Mouse (Mus musculus) embryo, embryonic 10 days (tissue): ENCODE measurements around the gene Mapk8ip2.
"Not testable (repeated sequence)": the region's sequence is repeated elsewhere in the genome, so short reads cannot be mapped to it uniquely, and the experiment has no call there.

Experiments
- DNase-seq: peaks from one replicate; pipeline ENCODE4 v3.0.0-alpha.2; 2015; ENCODE audit warnings: low spot score

The Mapk8ip2 gene

DNA sequence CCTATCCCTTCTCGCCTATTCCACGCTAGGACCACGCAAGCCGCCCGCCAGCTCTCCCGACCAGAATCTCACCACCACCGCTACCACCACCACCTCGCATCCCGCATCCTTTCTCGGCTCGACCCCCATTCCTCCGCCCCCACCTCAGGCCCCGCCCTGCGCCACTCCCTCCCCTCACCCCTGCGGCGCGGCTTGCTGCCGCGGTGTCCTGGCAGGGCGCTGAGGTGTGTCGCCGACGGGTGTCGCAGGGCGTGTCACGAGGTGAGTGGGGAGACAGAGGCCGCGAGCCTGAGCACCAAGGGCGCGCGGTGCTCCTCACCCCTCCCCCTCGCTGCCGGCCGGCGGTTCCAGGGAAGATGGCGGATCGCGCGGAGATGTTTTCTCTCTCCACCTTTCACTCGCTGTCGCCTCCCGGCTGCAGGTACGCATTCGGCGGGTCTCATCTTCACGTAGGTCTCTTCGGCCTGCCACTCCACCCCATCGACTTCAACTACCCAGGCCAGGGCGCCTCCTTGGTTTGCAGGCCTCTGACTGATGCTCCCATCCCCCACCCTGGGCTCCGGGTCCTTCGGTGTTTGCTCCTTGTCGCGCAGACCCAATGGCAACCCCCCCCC, at the start of gene Mapk8ip2:
TSS of gene Mapk8ip2 (plus strand) at position 49 of the 614 bp plus-strand sequence.
- DNase-seq, result peak; percentile 51

DNA sequence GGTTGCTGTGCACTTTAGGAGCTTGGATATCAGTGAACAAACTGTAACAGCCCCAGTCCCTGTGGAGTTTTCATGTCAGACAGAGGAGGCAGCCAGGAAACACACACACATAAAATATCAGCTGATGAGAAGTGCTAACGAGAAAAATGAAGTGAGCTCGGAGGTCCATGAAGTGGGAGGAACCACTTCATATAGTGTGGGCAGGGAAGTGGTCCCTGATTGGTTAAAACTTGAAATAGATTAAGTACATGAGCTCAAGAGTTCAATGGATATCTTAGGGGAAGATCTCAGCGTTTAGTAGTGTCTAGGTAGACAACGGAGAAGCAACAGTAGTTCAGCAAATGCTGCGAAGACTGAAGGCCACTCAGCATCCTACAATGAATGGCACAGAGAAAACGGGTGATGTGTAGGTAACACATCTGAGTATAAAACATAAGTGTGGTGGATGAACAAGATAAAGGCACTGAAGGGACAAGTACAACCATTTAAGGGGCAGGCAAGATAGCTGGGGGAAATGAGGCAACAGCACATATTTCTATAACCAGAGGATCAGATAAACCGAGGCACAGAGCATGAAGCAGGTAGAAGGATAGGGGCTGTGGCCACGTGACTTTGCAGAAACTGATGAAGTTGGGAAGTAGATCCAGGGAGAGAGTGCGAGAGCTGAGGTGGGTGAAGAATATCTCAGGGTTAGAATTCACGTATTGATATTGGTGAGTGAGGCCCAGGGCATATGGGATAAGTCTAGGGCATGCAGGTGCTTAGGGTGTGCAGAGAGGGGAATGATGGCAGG, 48.7 kb upstream of the Mapk8ip2 start:
- no peak for DNase-seq

DNA sequence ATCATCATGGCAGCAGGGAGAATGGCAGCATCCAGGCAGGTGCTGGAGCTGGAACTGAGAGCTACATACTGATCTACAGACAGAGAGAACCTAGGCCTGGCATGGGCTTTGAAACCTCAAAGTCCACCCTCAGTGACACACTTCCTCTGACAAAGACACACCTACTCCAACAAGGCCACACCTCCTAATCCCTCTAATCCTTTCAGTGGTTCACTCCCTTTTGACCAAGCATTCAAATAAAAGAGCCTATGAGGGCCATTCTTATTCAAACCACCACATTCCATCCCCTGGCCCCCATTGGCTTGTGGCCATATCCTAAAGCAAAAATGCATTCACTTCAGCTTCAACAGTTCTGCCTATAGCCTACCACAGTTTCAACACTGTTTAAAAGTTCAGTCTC, 47.0 kb upstream of the Mapk8ip2 start:
- DNase-seq, result no peak

DNA sequence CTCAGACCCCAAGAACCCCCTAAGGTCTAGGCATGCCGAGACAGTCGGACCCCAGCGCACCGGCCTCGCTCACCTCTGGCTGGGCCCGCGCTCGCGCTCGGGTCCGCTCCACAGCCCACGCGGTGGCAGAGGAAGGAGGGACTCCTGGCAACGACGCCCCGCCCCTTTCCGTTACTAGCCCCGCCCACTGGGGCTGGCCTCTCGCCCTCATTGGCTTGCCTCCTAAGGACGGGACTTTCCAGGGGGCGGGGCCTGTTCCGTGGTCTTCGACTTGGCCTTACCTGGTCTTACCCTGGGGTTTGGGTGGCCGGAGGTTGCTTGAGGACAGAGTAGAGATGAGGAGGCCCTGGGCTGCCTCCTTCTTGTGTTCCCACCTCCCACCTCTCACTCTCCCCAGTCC, 43.6 kb upstream of the Mapk8ip2 start, which contains the start of gene Syce3:
TSS of gene Syce3 (minus strand) at position 386 of the 400 bp plus-strand sequence.
- no peak for DNase-seq

DNA sequence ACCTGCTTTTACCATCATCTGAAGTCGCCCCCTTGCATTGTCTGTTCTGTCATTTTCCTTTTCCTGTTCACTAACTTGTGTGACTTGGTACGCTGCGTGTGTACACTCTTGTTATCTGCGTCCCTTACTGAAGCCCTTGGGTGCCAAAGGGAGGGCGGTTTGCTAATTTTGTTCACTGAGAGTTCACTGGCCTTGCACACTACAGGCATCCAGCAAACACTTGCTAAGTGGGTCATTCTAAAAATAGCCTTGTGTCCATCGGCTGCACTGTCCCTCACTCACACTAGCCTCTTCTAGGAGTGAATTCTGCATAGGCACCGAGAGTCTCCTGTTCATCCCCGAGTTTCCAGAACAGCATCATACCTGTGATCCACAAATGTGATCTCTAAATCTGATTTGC, 38.4 kb upstream of the Mapk8ip2 start:
- DNase-seq, result no peak

DNA sequence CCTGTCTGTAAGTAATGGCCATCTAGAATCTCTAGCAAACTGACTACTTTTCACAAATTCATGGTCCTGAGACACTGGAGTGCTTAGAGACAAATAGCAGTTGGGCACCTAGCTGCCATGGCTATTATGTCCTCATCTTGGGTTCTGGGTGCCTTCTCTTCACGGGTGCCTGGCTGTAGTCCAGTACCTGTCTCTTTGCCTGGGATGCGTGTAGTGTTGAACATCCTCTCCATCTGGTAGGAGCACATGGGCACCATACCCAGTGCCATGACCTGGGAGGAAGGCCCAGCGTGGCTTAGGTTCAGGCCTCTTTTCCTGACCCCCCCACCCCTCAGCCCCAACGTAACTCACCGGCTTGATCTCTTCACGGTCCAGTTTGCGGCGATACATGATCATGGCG, 31.8 kb upstream of the Mapk8ip2 start:
- DNase-seq, result no peak

DNA sequence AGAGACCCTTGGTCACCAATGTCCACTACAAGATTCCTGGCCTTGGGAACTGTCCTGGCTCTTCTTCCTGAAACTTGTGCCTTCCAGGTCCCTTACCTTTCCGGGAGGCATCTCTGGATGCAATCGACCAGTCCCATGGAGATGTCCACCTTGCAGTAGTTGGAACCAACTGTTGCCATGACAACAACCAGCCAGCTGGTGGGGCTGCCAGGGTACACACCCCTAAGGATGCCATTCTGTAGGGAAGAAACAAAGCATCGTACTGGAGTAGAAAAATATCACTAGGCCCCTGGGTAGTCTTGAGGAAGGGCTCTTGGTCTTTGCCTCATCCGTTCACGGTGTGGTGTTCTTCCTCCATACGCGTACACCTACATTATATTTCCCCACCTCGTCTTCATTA, 29.1 kb upstream of the Mapk8ip2 start:
- no peak for DNase-seq

DNA sequence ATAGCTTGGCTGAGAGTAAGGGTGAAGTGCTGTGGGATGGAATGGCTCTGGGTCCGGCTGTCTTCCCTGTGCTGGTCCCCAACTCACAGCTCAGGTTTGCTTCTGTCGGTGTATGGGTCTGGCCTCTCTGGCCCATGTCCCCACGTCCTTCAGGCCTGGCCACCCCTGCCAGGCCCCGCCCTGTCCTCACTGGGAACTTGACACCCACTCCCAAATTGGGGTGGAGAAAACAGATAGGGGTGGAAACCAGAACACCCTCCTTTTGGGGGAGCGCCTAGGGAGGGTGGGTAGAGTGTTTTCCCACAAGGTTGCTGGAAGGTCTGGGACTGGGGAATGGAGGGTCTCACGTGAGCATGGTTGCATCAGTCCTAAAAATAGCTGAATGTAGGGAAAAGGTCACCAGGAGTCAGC, 28.0 kb upstream of the Mapk8ip2 start, which contains the start of gene Cpt1b:
TSS of gene Cpt1b (minus strand) at position 153 of the 411 bp plus-strand sequence.
- DNase-seq, result no peak

DNA sequence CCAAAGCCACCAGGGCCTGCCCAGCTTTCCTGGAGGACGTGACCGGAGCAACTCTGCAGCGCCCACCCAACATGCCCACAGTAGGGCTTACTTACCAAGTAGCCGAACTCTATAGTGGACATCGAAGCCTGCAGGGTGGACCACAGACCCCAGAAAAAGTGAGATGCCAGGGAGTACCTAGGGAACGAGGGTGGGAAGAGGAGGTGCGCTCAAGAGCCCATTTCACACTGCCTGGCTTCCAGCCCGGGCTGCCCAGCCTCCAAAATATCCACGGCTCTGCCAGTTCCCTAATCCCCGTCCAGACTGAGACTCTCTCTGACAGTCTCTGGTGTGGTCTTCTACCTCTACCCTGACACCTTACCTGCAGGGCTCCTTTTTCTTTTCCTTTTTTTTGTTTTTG, 27.0 kb upstream of the Mapk8ip2 start:
- DNase-seq, result no peak

DNA sequence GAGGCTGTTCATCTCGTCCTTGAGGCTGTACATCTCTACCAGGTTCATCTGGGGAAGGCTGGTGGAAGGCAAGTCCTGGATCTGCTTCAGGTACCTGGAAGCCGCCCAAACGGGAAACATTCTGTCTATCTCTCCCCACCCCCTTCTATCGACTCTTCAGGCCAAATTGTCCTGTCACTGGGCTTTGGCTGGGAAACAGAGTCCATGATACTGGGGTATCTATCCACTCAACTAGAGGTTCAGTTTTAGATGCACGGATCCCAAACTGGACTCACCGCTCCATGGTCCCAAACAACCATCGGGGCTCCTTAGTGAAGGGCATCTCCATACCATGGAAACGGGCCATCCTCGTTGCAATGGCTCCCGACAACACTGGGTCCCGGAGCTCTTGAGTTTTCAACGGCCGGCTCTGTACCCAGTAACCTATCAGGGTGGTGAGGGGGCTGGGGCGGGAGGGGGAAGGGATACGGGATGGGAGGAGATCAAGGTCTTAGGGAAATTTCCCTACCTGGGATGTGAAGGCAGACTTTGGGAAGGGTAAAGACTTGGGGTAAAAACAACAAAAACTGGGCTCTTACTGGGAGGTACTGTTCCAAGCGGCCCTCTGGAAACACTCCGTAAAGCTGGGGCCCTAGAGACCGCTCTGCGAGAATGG, 25.4 kb upstream of the Mapk8ip2 start:
- DNase-seq, result no peak

DNA sequence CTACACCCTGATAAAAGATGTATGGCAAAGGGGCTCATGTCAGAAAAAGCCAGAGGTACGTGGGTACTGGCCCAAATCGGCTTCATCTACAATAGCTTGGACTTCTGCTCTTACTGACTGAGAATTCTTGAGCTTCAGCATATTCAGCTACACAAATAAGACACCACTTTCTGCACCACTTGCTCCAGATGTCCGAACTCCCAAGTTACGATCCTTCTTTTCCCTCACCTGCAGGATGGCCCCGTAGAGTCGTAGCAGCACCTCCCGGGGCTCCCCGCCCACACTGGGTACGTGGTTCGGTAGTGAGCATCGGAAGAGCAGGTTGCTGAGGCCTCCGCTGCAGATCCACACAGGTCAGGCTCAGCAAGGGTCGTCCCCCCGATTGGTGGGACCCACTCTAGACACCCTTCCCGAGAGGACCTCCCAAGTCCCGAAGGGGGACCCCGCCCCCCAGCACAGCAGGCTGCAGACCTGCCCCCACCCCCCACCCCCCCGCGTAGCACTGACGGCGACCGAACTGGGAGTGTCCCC, 24.8 kb upstream of the Mapk8ip2 start:
- no peak for DNase-seq

DNA sequence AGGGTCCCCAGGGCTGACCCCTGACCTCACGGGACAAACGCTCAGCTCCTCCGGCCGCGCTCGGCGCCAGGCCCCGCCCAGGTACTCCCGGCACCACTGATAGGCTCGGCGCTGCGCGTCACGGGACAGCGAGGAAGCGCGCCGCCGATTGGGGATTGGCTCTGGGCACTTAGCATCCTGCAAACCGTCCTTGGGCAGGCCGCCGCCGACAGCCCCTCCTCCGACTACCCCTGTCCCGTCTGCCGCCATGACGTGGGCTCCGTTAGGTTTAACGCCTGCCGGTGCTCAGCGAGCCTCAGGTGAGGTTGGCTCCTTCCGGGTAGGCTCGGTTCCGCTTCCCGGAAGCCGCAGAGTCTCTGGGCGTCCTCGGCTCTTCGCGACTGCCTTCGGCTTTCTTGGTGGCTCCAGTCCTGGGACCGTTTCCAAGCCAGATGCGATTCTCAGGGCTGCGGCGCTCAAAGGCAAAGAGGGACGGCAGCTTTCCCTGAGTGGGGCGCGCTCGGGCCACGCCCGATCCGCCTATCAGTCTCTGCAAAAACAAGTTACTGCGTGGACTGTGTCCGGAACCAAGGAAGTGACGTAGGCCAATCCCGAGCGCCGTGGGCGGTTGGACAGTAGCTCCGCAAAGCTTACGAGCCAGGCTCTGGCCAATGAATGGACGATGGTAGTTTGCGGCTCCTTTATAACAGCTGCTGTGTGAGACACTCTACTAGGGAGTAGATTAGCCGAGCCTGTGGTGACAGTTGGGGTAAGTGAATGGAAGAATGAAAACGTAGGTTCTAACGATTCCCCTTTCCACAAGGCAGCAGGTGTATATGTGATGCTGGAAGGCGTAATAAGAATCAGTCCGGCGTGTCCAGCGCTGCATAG, 24.1 kb upstream of the Mapk8ip2 start, which contains the start of the genes C730034F03Rik, Gm44502 and Chkb:
TSS of gene C730034F03Rik (plus strand) at position 238 of the 870 bp plus-strand sequence.
TSS of gene Gm44502 (minus strand) at position 345 of the 870 bp plus-strand sequence.
TSS of gene Chkb (minus strand) at position 557 of the 870 bp plus-strand sequence.
- peak; percentile 97 for DNase-seq

DNA sequence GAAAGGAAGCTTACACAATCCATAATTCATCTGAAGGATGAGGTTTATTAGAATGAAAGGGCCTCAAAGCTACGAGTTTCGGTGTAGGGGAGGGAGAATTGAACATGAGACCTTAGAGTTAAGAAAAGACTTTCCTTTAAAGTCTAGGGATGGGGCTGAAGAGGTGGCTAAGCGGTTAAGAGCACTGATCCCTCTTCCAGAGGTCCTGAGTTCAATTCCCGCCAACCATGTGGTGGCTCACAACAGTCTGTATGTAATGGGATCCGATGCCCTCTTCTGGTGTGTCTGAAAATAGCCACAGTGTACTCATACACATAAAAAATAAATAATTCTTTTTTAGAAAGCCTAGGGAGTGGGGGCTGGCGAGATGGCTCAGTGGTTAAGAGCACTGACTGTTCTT, 23.4 kb upstream of the Mapk8ip2 start:
- peak; percentile 11 for DNase-seq

DNA sequence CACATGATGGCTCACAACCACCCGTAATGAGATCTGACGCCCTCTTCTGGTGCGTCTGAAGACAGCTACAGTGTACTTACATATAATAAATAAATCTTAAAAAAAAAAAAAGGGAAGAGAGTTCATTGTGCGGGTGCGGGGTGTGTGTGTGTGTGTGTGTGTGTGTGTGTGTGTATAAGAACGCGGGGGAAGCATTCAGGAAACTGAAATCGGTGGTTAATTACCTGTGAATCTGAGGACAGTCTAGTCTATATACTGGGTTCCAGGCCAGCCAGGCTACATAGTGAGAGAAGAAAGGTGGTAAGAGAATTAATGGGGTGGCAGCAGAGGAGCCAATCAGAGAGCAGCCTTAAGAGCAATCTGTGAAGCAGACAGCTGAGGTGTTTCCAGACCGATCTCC, 22.9 kb upstream of the Mapk8ip2 start:
- DNase-seq, result not testable (repeated sequence)

DNA sequence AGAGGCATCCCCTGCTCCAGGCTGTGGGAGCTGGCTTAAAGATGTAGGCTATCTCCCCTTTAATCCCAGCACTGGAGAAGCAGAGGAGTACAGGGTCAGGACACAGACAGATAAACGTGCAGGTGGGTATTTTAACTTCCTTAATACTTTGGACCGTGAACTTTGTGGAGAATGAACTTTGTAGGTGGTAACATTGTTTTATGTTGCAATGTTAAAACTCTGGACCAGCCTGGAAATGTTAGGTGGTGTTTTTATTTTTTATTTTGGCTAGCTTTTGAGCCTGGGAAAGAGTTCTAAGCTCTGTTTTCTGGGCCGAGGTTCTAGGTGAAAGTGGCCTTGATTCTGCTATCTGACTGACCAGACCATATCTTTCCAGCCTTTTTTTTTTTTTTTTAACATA, 22.4 kb upstream of the Mapk8ip2 start:
- no peak for DNase-seq

DNA sequence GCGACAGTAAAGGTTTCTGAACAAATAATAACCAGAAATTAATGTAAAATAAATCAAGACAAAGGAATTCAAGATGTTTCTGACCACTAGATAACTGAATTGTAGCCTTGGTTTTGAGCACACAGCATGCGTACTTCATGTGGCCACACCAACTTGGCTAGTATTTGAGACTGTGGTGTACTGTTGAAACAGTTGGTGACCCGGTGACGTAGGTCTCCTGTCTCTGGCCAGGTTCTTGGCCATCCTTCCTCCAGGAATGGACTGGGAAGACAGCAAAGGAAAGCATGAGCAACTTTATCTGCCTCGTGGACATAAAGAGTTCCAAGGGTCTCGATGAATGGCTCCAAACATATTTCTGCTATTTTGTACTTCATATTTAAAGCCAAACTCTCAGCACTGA, 21.9 kb upstream of the Mapk8ip2 start:
- DNase-seq, result no peak

DNA sequence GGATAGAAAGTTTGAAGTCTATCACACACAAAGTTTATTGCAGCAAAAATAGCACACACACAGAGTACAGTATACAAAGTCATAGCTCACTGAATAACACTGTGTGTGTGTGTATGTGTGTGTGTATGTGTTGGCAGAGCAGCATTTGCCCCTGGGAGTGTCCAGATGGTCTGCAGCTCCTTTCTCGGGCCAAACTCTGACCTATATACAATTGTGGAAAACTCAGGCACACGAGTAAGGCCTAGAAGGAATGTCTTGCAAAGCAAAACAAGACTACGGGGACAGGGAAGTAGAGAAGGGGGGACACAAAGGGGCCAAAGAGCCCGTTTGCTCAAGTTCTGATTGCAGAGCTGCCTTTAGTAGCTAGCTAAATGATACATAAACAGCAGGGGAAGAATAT, 20.8 kb upstream of the Mapk8ip2 start:
- no peak for DNase-seq

DNA sequence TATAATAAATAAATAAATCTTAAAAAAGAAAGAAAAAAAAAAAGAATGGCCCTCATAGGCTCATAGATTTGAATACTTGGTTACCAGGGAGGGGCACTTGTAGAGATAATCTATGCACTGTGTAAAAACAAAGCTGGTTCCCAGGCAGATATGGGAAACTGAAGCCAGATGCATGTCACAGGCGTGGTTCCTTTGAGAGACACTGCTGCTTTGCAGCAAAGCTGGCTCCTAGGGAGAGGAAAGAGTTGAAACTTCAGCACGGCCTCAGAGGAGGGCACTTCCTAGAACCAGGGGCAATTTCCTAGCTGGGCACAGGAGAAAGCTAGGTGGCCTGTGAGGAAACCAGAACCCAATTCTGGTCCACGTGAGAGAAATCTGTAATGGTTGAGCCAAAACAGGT, 19.6 kb upstream of the Mapk8ip2 start:
- no peak for DNase-seq

DNA sequence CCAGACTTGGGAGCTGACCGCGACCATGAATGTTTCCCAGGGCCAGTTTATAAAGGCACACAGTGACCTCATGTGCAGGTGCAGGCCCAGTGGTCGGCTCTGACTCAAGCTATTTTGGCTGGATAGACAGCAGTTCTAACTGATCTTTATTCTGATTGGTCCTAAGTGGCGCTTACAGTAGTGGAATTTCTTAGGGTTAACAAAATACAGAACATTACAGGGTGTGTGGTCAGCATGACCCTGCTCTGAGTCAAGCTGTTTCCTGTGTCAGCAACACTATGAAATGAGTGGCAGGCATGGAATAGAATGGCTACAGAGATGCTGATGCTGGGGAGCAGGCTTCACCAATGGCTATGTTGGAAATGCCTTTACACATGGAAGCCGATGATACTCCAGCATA, 17.8 kb upstream of the Mapk8ip2 start:
- no peak for DNase-seq

DNA sequence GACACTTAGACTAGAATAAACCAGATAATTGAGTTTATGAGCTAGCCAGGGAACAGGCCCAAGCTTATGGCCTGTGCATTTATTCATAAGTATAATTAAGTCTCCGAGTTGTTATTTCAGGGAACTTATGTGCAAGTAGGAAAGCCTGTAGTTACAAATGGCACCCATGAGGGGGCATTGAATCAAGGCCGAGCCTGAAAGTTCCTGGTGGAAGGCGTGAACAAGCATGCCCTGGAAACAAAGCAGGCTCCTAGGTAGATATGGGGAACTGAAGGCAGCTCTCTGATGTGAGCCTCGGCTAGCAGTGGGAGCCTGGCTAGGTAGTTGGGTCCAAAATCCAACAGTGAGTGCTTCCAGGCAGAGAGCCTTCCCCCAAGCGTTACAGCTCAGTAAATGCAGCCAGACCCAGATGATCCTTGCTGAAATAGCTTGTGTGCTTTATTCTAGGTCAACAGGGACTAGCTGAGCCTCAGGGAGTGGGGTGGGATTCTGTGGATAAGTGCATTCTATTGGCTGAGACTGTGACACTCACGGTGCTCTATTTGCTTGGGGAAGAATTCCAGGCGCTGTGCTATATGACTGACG, 11.1 kb upstream of the Mapk8ip2 start:
- DNase-seq, result no peak
